Mouse (Mus musculus): ENCODE data around the gene Adh7.

DNA sequence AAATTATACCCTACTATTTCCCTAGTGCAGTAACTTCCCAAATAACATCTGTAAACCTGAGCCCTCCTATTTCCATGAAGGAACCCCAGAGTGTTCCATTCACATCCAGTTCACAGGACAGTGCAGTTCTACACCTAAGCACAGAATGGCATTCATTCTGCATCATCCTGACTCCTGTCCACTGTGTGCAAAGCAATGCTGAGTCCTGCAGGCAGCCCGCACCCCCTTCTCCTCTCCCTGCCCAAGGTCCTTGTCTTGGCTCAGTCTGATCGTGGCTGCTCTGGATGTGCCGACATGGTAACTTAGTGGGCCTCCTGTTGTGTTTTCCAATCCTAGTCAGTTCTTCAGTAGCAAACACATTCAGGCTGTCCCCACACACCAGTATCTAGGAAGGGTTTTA, 12.7 kb downstream of the Adh7 start:
- TF ChIP-seq MYC (IDR thresholded peaks at IDR 0.05; ENCODE audit: low read depth, low read length) (no peak), CTCF (conservative IDR thresholded peaks at IDR 0.05 in 1 of 2, IDR thresholded peaks at IDR 0.05 in 1 of 2; ENCODE audit: low read depth in 2 of 2, low read length in 2 of 2) (no peak), EP300 (IDR thresholded peaks at IDR 0.05; ENCODE audit: low read length) (no peak), IRF4 (IDR thresholded peaks at IDR 0.05; ENCODE audit: low read depth, low read length) (no peak), POLR2AphosphoS2 (IDR thresholded peaks at IDR 0.05; ENCODE audit: low read depth, low read length) (no peak), NRF1 (IDR thresholded peaks at IDR 0.05; ENCODE audit: low read depth, low read length) (no peak), GABPA (IDR thresholded peaks at IDR 0.05; ENCODE audit: insufficient replicate concordance, low read depth, low read length) (no peak), SMC3 (IDR thresholded peaks at IDR 0.05; ENCODE audit: low read depth, low read length) (no peak), POLR2A (IDR thresholded peaks at IDR 0.05; ENCODE audit: low read depth, low read length) (no peak), HCFC1 (IDR thresholded peaks at IDR 0.05; ENCODE audit: low read depth, low read length) (no peak), MAX (IDR thresholded peaks at IDR 0.05; ENCODE audit: low read length) (no peak), MAZ (IDR thresholded peaks at IDR 0.05; ENCODE audit: low read depth, low read length) (no peak)
